Mouse (Mus musculus): ENCODE measurements around the gene Tat. TPM values are rescaled to one million over a fixed set of nuclear protein-coding genes. Genes with fewer than 3 reads are reported as not detected.

The Tat gene
- total and polyA plus RNA-seq, 3 experiments = not detected

DNA sequence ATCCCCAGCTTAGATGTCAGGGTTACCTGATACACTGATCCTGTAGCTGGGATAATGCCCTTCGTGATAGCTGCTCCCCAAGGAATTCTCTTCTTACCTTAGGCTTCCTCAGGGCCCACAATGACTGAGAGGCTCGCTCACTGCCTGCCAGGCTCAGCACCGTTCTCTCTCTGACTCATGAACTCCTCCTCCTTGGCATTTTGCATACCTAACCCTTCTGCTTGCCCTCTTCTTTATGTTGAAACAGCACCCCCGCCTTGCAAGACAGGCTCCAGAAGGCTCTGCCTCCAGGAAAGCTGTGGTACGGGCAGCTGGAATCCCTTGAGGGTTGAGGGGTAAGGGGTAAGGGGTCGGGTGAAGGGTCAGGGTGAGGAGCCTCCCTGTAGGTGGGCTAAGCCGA, 49.0 kb downstream of the Tat start:
- peaks cover 6% of the 10 kb centered on the region for H3K9me3 ChIP-seq (replicated peaks; ENCODE audit: low read length)
- in situ Hi-C loops (cut with MboI; ENCODE audit: low pct_ligation_motif_present, low pct_unique_long_range_greater_than_20kb, low sequenced_read_pairs) (no loop called here), dilution Hi-C loops (cut with MboI; ENCODE audit: extremely low pct_ligation_motif_present, extremely low pct_unique_long_range_greater_than_20kb, low sequenced_read_pairs) (no loop called here)
- peaks cover 3 to 8% of the 10 kb centered on the region in 2 experiments; a peak in 1 of 4 replicates for H3K4me1 ChIP-seq (ENCODE audit: control insufficient read depth in 1 of 2, insufficient read depth in 2 of 2)
- DNase-seq (ENCODE audit: extremely low read depth) = peak; percentile 6
- no peak overlapping the region for H3K4me2 ChIP-seq (ENCODE audit: insufficient read depth, low read depth, poor library complexity, severe bottlenecking)
- no peak overlapping the region for H3K27ac ChIP-seq (ENCODE audit: insufficient read depth, low read depth)
- no peaks in the 10 kb centered on the region for H3K36me3 ChIP-seq (replicated peaks in 1 of 2; ENCODE audit: control insufficient read depth in 1 of 2, insufficient read depth in 1 of 2, low read length in 1 of 2)
- no peak overlapping the region for H3K4me3 ChIP-seq (replicated peaks in 1 of 3; ENCODE audit: low read depth in 2 of 3, low read length in 2 of 3, poor library complexity in 1 of 3)
- TF ChIP-seq EP300 (IDR thresholded peaks at IDR 0.05; ENCODE audit: low read length) (no peak), USF1 (IDR thresholded peaks at IDR 0.05; ENCODE audit: low read depth, low read length) (no peak), SIN3A (IDR thresholded peaks at IDR 0.05; ENCODE audit: low read length) (no peak)
- H3K27me3 ChIP-seq (replicated peaks) = peaks cover 1% of the 10 kb centered on the region
- no peak overlapping the region for H3K9ac ChIP-seq (ENCODE audit: insufficient read depth, low read depth)
- no peaks in the 10 kb centered on the region for H3K79me2 ChIP-seq (replicated peaks; ENCODE audit: control insufficient read depth, extremely low read depth, insufficient read depth, poor library complexity, severe bottlenecking)

DNA sequence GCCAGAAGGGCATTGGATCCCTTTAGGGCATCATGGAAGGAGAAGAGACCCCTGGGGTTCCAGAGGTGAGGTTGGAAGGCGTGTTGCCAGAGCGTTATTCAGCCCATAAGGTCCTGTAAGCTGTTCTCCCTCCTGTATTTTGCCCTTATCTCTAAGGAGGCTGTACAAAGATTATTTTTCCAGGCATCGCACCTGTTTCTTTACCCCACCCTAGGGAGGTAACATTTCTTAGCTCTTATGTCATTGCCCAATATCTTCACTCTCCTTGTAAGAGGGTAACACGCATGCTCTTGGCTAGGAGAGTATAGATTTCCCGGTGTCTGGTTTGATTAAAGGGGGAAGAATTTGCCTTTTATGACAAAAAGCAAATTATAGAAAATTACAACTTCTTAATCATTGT, 49.4 kb downstream of the Tat start, which contains the start of gene Chst4:
TSS of gene Chst4 (minus strand) at position 82 of the 400 bp plus-strand sequence.
- dilution Hi-C loops (cut with MboI; ENCODE audit: extremely low pct_ligation_motif_present, extremely low pct_unique_long_range_greater_than_20kb, low sequenced_read_pairs) (no loop called here), in situ Hi-C loops (cut with MboI; ENCODE audit: low pct_ligation_motif_present, low pct_unique_long_range_greater_than_20kb, low sequenced_read_pairs) (no loop called here)
- H3K27ac ChIP-seq (ENCODE audit: insufficient read depth, low read depth) = no peak within 1 kb of the TSS
- no peak within 1 kb of the TSS for H3K9ac ChIP-seq (ENCODE audit: insufficient read depth, low read depth)
- H3K4me2 ChIP-seq (ENCODE audit: insufficient read depth, low read depth, poor library complexity, severe bottlenecking) = no peak within 1 kb of the TSS
- no peaks in the 10 kb centered on the region for H3K36me3 ChIP-seq (replicated peaks in 1 of 2; ENCODE audit: control insufficient read depth in 1 of 2, insufficient read depth in 1 of 2, low read length in 1 of 2)
- peaks cover 3 to 8% of the 10 kb centered on the region in 2 experiments; a peak in 1 of 4 replicates for H3K4me1 ChIP-seq (ENCODE audit: control insufficient read depth in 1 of 2, insufficient read depth in 2 of 2)
- peaks cover 6% of the 10 kb centered on the region for H3K9me3 ChIP-seq (replicated peaks; ENCODE audit: low read length)
- H3K4me3 ChIP-seq (replicated peaks in 1 of 3; ENCODE audit: low read depth in 2 of 3, low read length in 2 of 3, poor library complexity in 1 of 3) = no peak within 1 kb of the TSS
- TF ChIP-seq CTCF (conservative IDR thresholded peaks at IDR 0.05 in 1 of 2, IDR thresholded peaks at IDR 0.05 in 1 of 2; ENCODE audit: low read depth in 2 of 2, low read length in 2 of 2) = no peak
- no peak for TF ChIP-seq POLR2AphosphoS2 (IDR thresholded peaks at IDR 0.05; ENCODE audit: low read depth, low read length)
- TF ChIP-seq MEF2A (IDR thresholded peaks at IDR 0.05; ENCODE audit: borderline replicate concordance, low read depth, low read length) = no peak
- no peak for TF ChIP-seq ETS1 (conservative IDR thresholded peaks at IDR 0.05; ENCODE audit: low read depth, low read length)
- no peak for DNase-seq (ENCODE audit: extremely low read depth)
- H3K79me2 ChIP-seq (replicated peaks; ENCODE audit: control insufficient read depth, extremely low read depth, insufficient read depth, poor library complexity, severe bottlenecking) = no peaks in the 10 kb centered on the region
- peaks cover 1% of the 10 kb centered on the region for H3K27me3 ChIP-seq (replicated peaks)

- no peaks in the 10 kb centered on the region for H3K36me3 ChIP-seq (replicated peaks in 1 of 2; ENCODE audit: control insufficient read depth in 1 of 2, insufficient read depth in 1 of 2, low read length in 1 of 2)
- H3K4me3 ChIP-seq (replicated peaks in 1 of 3; ENCODE audit: low read depth in 2 of 3, low read length in 2 of 3, poor library complexity in 1 of 3) = no peak overlapping the region
- no peaks in the 10 kb centered on the region for H3K79me2 ChIP-seq (replicated peaks; ENCODE audit: control insufficient read depth, extremely low read depth, insufficient read depth, poor library complexity, severe bottlenecking)
- peaks cover 3 to 8% of the 10 kb centered on the region in 2 experiments; a peak in 1 of 4 replicates for H3K4me1 ChIP-seq (ENCODE audit: control insufficient read depth in 1 of 2, insufficient read depth in 2 of 2)
- dilution Hi-C loops (cut with MboI; ENCODE audit: extremely low pct_ligation_motif_present, extremely low pct_unique_long_range_greater_than_20kb, low sequenced_read_pairs) (no loop called here), in situ Hi-C loops (cut with MboI; ENCODE audit: low pct_ligation_motif_present, low pct_unique_long_range_greater_than_20kb, low sequenced_read_pairs) (no loop called here)
- no peak for DNase-seq (ENCODE audit: extremely low read depth)
- peaks cover 6% of the 10 kb centered on the region for H3K9me3 ChIP-seq (replicated peaks; ENCODE audit: low read length)
- no peak overlapping the region for H3K4me2 ChIP-seq (ENCODE audit: insufficient read depth, low read depth, poor library complexity, severe bottlenecking)
- H3K27ac ChIP-seq (ENCODE audit: insufficient read depth, low read depth) = no peak overlapping the region
- H3K9ac ChIP-seq (ENCODE audit: insufficient read depth, low read depth) = no peak overlapping the region
- TF ChIP-seq ELF1 (IDR thresholded peaks at IDR 0.05; ENCODE audit: low read depth, low read length) = no peak
- TF ChIP-seq NELFE (IDR thresholded peaks at IDR 0.05; ENCODE audit: low read depth, low read length) = no peak
- no peak for TF ChIP-seq JUN (IDR thresholded peaks at IDR 0.05; ENCODE audit: insufficient read depth, low read depth, low read length)
- TF ChIP-seq SIN3A (IDR thresholded peaks at IDR 0.05; ENCODE audit: low read length) = no peak
- TF ChIP-seq EP300 (IDR thresholded peaks at IDR 0.05; ENCODE audit: low read length) = no peak
- TF ChIP-seq CTCF (conservative IDR thresholded peaks at IDR 0.05 in 1 of 2, IDR thresholded peaks at IDR 0.05 in 1 of 2; ENCODE audit: low read depth in 2 of 2, low read length in 2 of 2) = no peak
- no peak for TF ChIP-seq TBP (conservative IDR thresholded peaks at IDR 0.05; ENCODE audit: low read depth, low read length)
- no peak for TF ChIP-seq ZMIZ1 (IDR thresholded peaks at IDR 0.05; ENCODE audit: low read depth, low read length)
- TF ChIP-seq MAX (IDR thresholded peaks at IDR 0.05; ENCODE audit: low read length) = no peak
- peaks cover 1% of the 10 kb centered on the region for H3K27me3 ChIP-seq (replicated peaks)
Measured at GRCm38 (mm10) chr8:110040509-110040908, 50.3 kb downstream of the Tat start.

Other genes starting within 250 kb of the Tat start
- 29.5 and 32.9 TPM in 2 replicates for gene Ap1g1, start 211.9 kb upstream of the Tat start, total RNA-seq (2012; rRNA removed)
- gene Ap1g1, start 211.9 kb upstream of the Tat start, total RNA-seq (2014; rRNA removed) = 39.6 and 40.8 TPM in 2 replicates
- 54.7 and 60.4 TPM in 2 replicates for gene Ap1g1, start 211.9 kb upstream of the Tat start, polyA plus RNA-seq (2012; ENCODE audit: insufficient read length, low read depth)
- gene Phlpp2, start 121.9 kb upstream of the Tat start, total RNA-seq (2012; rRNA removed) = 3.1 and 3.8 TPM in 2 replicates
- gene Phlpp2, start 121.9 kb upstream of the Tat start, total RNA-seq (2014; rRNA removed) = 2.9 and 3.5 TPM in 2 replicates
- 8.9 and 9.2 TPM in 2 replicates for gene Phlpp2, start 121.9 kb upstream of the Tat start, polyA plus RNA-seq (2012; ENCODE audit: insufficient read length, low read depth)
- gene Marveld3, start 28.2 kb upstream of the Tat start, total RNA-seq (2012; rRNA removed) = not detected in 2 replicates
- not detected in 2 replicates for gene Marveld3, start 28.2 kb upstream of the Tat start, total RNA-seq (2014; rRNA removed)
- not detected in 2 replicates for gene Marveld3, start 28.2 kb upstream of the Tat start, polyA plus RNA-seq (2012; ENCODE audit: insufficient read length, low read depth)
- gene Chst4, start 49.3 kb downstream of the Tat start, total RNA-seq (2012; rRNA removed) = not detected in 2 replicates
- not detected in 2 replicates for gene Chst4, start 49.3 kb downstream of the Tat start, total RNA-seq (2014; rRNA removed)
- not detected in 2 replicates for gene Chst4, start 49.3 kb downstream of the Tat start, polyA plus RNA-seq (2012; ENCODE audit: insufficient read length, low read depth)
- 1.3 and 2.0 TPM in 2 replicates for gene Zfp612, start 89.3 kb downstream of the Tat start, total RNA-seq (2012; rRNA removed)
- gene Zfp612, start 89.3 kb downstream of the Tat start, total RNA-seq (2014; rRNA removed) = 0.04 and 0.08 TPM in 2 replicates
- gene Zfp612, start 89.3 kb downstream of the Tat start, polyA plus RNA-seq (2012; ENCODE audit: insufficient read length, low read depth) = 0.13 TPM in 1 of 2 replicates, not detected in the other
- gene Gm21964, start 110.8 kb downstream of the Tat start, total RNA-seq (2012; rRNA removed) = not detected in 2 replicates
- gene Gm21964, start 110.8 kb downstream of the Tat start, total RNA-seq (2014; rRNA removed) = not detected in 2 replicates
- not detected in 2 replicates for gene Gm21964, start 110.8 kb downstream of the Tat start, polyA plus RNA-seq (2012; ENCODE audit: insufficient read length, low read depth)
- not detected in 2 replicates for gene Gm17720, start 112.3 kb downstream of the Tat start, total RNA-seq (2012; rRNA removed)
- gene Gm17720, start 112.3 kb downstream of the Tat start, total RNA-seq (2014; rRNA removed) = not detected in 2 replicates
- gene Gm17720, start 112.3 kb downstream of the Tat start, polyA plus RNA-seq (2012; ENCODE audit: insufficient read length, low read depth) = not detected in 2 replicates
- not detected in 2 replicates for gene Calb2, start 177.8 kb downstream of the Tat start, total RNA-seq (2012; rRNA removed)
- not detected in 2 replicates for gene Calb2, start 177.8 kb downstream of the Tat start, total RNA-seq (2014; rRNA removed)
- not detected in 2 replicates for gene Calb2, start 177.8 kb downstream of the Tat start, polyA plus RNA-seq (2012; ENCODE audit: insufficient read length, low read depth)
- gene Cmtr2, start 225.2 kb downstream of the Tat start, total RNA-seq (2012; rRNA removed) = 12.8 and 14.8 TPM in 2 replicates
- 21.9 and 24.2 TPM in 2 replicates for gene Cmtr2, start 225.2 kb downstream of the Tat start, total RNA-seq (2014; rRNA removed)
- gene Cmtr2, start 225.2 kb downstream of the Tat start, polyA plus RNA-seq (2012; ENCODE audit: insufficient read length, low read depth) = 8.7 and 8.8 TPM in 2 replicates

Measured in CH12.LX (cell line).